Mouse (Mus musculus) liver, embryonic 14.5 days (tissue): ENCODE data around the gene Pex26.

Experiments
- CTCF ChIP-seq: IDR thresholded peaks from 2 replicates; pipeline ENCODE4 v1.5.1; 2016; ENCODE audit warnings: antibody characterized with exemption, low read depth, control low read depth
- EP300 ChIP-seq: IDR thresholded peaks from 2 replicates; pipeline ENCODE4 v1.6.1; 2016; ENCODE audit warnings: antibody characterized with exemption, low read depth

- TF ChIP-seq EP300, result no peak
- TF ChIP-seq CTCF, result no peak
Observed at GRCm38 (mm10) chr6:121191261-121192009, 8.0 kb downstream of the Pex26 start.
